Mouse (Mus musculus) bone marrow macrophage, adult 2 months (primary cell): Measurements from ENCODE around the gene 1700023F06Rik.

Experiments
- CTCF ChIP-seq: IDR thresholded peaks from 2 replicates; pipeline ENCODE4 v1.5.1; 2012; ENCODE audit warnings: low read depth, mild to moderate bottlenecking, low read length, moderate library complexity
- POLR2A ChIP-seq: IDR thresholded peaks from 2 replicates; pipeline ENCODE4 v1.6.1; 2012; ENCODE audit warnings: mild to moderate bottlenecking, low read depth, low read length, borderline replicate concordance

GRCm38 (mm10) chr11:103192230-103192955, 16.0 kb downstream of the 1700023F06Rik start:
- TF ChIP-seq CTCF, result no peak
- no peak for TF ChIP-seq POLR2A
